Mouse (Mus musculus) CD8-positive naive resting alpha-beta T cell, adult 2 months (primary cell): ENCODE data around the gene Snrnp200.
"Not testable (repeated sequence)": the region's sequence is repeated elsewhere in the genome, so short reads cannot be mapped to it uniquely, and the experiment has no call there.

Source experiments
- DNase-seq, 2 experiments: peaks; one replicate each; pipeline ENCODE4 v3.0.0; 2022; ENCODE audit warnings: low read depth in 2 of 2, low spot score in 2 of 2

Gene Snrnp200

DNA sequence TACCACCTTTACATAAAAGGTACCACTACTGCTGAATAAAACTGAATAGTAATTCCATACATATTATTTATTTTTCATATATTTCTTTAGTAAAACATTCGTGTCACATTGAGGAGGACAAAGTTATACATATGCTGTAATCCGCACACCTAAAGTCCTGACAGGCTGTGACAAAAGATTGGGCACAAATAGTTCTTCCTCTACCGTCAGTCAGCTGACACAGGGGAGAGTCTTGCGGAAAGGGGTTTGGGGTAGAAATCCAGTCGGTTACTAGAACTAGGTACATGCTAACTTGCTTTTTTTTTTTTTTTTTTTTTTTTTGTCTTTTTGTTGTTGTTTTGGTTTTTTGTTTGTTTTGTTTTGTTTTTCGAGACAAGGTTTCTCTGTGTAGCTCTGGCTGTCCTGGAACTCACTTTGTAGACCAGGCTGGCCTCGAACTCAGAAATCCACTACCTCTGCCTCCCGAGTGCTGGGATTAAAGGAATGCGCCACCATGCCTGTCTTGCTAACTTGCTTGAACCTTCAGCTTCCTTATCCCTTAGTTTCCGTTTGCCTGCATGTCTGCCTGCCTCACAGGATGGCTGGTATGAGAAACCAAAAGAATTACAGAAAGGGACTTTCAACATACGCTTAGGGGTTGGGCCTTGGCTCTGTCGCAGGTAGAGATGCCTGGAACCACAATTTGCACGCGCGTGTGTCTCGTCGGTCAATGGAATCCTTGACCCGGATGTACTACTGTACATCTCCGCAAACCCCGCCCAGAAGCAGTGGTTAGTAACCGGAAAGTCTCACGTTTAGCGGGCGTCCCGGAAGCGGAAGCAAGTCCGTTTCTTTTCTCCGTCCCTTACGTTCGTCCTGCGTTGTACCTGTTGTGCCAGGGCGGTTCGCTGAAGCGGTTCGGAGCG, at the start of gene Snrnp200, which contains the start of gene 1810024B03Rik:
Gene Snrnp200 (plus strand): TSS at position 840 of the 905 bp plus-strand sequence.
Gene 1810024B03Rik (minus strand): TSS at position 734 of the 905 bp plus-strand sequence.
- peak; percentile 92 to 95 for DNase-seq

DNA sequence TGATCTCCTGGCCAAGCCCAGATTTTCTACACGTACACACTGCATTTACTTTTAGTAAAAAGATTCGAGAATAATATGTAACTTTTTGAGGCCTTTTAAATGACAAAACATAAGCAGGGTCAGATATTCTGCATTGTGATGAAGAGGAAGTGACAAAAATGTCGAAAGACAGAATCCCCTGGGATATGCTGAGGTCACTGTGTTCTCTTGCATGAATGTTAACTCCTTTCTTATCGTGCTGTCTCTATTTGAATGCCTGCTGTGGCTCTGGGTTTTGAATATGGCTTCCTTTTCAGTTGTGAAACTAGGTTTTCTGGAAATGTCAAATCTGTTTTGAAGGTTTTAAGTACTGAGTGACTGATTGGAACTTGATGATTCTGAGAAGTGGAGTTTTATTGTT, 42.5 kb upstream of the Snrnp200 start:
- no peak for DNase-seq

GRCm38 (mm10) chr2:127166261-127166660, 41.9 kb upstream of the Snrnp200 start:
- peak; percentile 18 to 58 for DNase-seq

GRCm38 (mm10) chr2:127182598-127183381, 25.4 kb upstream of the Snrnp200 start:
- peak; percentile 63 for DNase-seq

- DNase-seq, result no peak
Measured at GRCm38 (mm10) chr2:127189574-127189973, 18.6 kb upstream of the Snrnp200 start.

- DNase-seq, result peak; percentile 48 to 65
Measured at GRCm38 (mm10) chr2:127204932-127205331, 3.3 kb upstream of the Snrnp200 start.

GRCm38 (mm10) chr2:127205936-127206335, 2.2 kb upstream of the Snrnp200 start:
- not testable (repeated sequence) for DNase-seq

- DNase-seq, result no peak
Measured at GRCm38 (mm10) chr2:127206916-127207315, 1.3 kb upstream of the Snrnp200 start.

DNA sequence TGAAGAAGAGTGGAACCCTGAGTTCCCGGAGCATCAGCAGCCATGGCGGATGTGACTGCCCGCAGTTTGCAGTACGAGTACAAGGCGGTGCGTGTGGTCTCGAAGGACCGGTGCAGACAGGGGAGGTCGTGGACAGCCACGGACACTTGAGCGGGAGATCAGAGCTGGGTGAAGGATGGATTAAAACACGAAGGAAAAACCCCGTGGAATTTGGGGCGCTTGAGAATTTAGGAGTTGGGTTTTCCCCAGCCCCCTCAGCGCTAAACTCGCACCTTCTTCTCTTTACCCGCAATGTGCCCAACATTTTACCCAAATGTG, 225 bp downstream of the Snrnp200 start:
- no peak for DNase-seq

DNA sequence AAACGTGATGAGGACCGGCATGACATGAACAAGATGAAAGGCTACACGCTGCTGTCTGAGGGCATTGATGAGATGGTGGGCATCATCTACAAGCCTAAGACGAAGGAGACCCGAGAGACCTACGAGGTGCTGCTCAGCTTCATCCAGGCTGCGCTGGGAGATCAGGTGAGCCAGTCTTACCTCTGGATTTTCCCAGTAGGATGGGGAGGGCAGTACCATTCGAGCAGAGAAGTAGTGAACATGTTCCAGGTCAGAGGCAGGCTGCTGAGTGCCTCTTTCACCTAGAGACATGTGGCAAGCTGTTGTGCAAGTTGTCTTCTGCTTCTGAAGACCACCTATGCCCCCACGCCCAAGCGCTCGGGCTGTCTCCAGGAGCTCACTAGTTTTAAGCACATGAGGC, 2.5 kb downstream of the Snrnp200 start:
- no peak for DNase-seq

DNA sequence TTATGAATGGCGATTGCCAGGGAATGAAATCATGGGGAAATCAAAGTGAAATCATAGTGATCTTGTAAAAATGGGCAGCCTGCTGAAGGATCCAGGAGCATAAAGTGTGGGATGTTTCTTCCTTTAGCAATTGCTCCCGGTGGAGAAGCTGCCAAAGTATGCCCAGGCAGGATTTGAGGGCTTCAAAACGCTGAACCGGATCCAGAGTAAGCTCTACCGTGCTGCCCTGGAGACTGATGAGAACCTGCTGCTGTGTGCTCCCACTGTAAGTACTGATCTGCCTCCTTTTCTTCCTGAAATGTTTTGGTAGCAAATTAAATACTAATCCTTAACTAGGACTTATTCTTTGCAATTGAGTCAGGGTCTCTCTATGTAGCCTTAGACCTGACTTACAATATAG, 9.6 kb downstream of the Snrnp200 start:
- no peak for DNase-seq

GRCm38 (mm10) chr2:127225261-127225660, 17.1 kb downstream of the Snrnp200 start:
- no peak for DNase-seq

- DNase-seq, result no peak
Measured at GRCm38 (mm10) chr2:127237897-127238610, 29.9 kb downstream of the Snrnp200 start.

DNA sequence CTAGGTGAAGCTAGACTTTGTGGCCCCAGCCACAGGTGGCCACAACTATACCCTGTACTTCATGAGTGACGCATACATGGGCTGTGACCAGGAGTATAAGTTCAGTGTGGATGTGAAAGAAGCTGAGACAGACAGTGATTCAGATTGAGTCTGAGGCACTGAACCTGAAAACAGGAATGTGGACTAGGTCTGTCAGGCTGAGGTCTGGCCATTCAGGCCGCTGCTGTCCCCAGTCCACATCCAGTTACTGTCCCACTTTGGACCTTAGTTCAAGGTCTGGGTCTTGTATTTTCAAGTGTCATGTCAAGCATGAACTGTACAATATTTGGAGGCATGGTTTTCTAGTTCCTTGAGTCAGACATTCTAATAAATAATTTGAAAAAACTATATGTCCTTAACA, 31.9 kb downstream of the Snrnp200 start:
- DNase-seq, result no peak

- peak; percentile 94 for DNase-seq
Measured at GRCm38 (mm10) chr2:127247592-127248333, 39.6 kb downstream of the Snrnp200 start, which contains the start of the genes Ciao1 and Tmem127. TSS of gene Ciao1 (minus strand) at chr2:127247816. TSS of gene Tmem127 (plus strand) at chr2:127247908.

GRCm38 (mm10) chr2:127248334-127249004, 40.3 kb downstream of the Snrnp200 start:
- peak; percentile 24 to 41 for DNase-seq

DNA sequence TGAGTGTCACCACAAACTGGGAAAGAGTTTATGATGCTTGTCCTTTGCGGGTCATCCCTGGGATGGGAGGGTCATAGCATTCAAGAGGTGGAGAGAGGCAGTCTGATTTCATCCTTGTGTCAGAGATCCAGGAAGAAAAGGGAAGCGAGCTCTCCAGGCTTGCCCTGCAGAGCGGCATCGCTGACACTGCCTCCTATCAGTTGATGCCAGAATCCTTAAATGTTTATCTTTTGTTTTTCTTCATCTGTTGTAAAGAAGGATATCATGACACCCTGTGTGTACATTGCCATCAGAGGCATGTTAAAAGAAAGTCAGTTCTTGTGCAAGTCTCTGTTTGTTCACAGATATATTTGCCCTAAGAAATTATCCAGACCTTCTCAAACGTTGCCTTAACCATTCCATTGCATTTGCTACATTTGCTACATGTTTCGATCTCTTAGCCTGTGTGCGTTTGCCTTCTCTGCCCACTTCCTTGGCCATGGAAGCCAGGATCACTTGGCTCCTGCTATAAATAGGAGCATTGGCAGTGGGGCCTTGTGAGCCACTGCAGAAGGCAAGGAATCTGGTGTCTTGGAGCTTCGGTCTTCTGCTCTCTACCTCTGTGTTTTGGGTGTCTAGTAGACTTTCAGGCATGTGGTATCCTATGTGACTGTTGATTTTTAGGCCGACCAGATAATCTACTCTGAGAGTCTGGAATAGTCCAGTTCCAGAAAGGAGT, 42.3 kb downstream of the Snrnp200 start:
- DNase-seq, result no peak

DNA sequence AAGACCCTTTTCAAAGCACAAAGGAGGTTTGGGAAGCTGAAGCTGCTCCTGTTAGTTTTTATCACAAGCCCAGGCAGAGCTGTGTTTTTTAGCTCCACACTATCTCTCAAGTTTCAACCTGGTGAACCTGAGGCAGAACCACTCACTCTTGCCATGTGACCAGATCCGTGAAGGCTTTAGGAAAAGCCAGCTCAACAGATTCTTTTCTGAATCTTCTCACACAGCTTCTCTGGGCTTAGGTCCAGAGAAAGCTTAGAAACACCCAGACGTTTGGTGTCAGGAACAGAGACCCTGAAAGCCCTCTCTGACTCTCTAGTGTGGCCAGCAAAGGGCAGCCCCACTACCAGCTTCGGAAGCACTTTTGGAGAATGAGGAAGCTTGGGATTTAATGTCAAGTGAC, 43.3 kb downstream of the Snrnp200 start:
- no peak for DNase-seq

DNA sequence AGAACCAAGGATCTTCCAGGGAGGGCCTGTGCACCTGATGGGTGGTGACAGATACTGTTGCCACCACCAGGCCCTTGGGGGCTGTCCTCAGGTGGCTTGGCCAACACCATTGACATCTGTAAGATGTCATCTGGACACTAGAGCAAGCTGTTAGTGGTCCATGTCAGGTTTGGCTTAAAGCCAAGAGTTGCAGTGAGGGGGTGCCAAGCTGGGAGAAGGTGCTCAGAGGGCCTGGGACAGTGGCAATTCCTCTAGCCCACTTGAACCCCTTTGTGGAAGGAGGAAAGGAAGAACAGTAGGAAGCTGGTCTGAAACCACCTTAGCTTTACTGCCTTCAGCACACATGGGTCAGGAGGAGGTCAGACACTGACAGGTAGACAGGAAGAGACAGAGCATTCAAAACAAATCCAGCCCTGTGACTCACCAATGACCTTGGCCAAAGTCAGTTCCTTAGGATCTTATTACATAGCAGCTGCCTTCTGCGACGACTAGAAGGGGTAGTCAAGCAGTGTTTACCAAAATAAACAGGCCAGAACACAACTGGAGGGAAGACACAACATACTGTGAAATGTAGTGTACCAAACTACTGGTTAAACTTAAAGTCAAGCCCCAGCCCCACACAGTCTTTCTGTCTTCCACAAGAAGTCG, 43.8 kb downstream of the Snrnp200 start:
- DNase-seq, result no peak
